ENCODE assay signal across 10 mouse cellular contexts in genomic region chr9:49757986-49758385, GRCm38 (mm10). TPM values are rescaled to one million over a fixed set of nuclear protein-coding genes. Genes with fewer than 3 reads are reported as not detected.
DNase-seq lines count a peak whose midpoint lies in the region; ATAC-seq and TF ChIP-seq lines count a peak whose summit lies in the region.
"Had no signal": no experiment of that assay in that cellular context is flagged by ENCODE, and none has a peak within 500 bp of the region (broad histone marks: within the 10 kb centered on the region; RNA-seq: fewer than 3 reads in every experiment).

No protein-coding gene starts in this region.

- no peaks in the 10 kb centered on the region for H3K36me3 ChIP-seq in forebrain, postnatal 0 days (ENCODE audit: insufficient read depth)
- H3K36me3 ChIP-seq in neural tube, embryonic 13.5 days: no peaks in the 10 kb centered on the region

- no peak for TF ChIP-seq CTCF in forebrain, postnatal 0 days (IDR thresholded peaks at IDR 0.05; ENCODE audit: low read depth)

- ATAC-seq in forebrain, postnatal 0 days: peak; percentile 23; the same call in 1 of the 2 replicates
- ATAC-seq in neural tube, embryonic 13.5 days (ENCODE audit: low read depth): peak; percentile 52; the same call in 1 of the 2 replicates
- ATAC-seq: Patski had no signal

- DNase-seq in left cerebral cortex, postnatal 4 days: peak; percentile 56
- no peak for DNase-seq in left cerebral cortex, postnatal 14 days (ENCODE audit: low spot score in 2 of 2)
- DNase-seq in cerebellum, adult 9-11 months: peak; percentile 91
- DNase-seq in forebrain, postnatal 0 days: peak; percentile 37
- DNase-seq in spleen, postnatal 36 days (ENCODE audit: low spot score in 2 of 2): no peak
- DNase-seq in layer of hippocampus, adult 11-12 months (ENCODE audit: low spot score): no peak
- no peak for DNase-seq in urinary bladder, adult 2 months (ENCODE audit: low spot score)

- H3K9me3 ChIP-seq in forebrain, postnatal 0 days (ENCODE audit: low read length): no peaks in the 10 kb centered on the region
- H3K9me3 ChIP-seq in neural tube, embryonic 13.5 days: no peaks in the 10 kb centered on the region

- H3K4me1 ChIP-seq in forebrain, postnatal 0 days (ENCODE audit: insufficient read depth): 0 out of 2 replicates have a peak, but pooled peaks cover 13% of the 10 kb centered on the region
- peaks cover 75% of the 10 kb centered on the region for H3K4me1 ChIP-seq in neural tube, embryonic 13.5 days (replicated peaks)

- WGBS in forebrain, postnatal 0 days: 22% methylated on average over 12 of the region's 12 CpGs
- 27% methylated on average over 12 of the region's 12 CpGs for WGBS in neural tube, embryonic 13.5 days

- no peaks in the 10 kb centered on the region for H3K27me3 ChIP-seq in forebrain, postnatal 0 days (ENCODE audit: insufficient read depth, low read length)
- no peaks in the 10 kb centered on the region for H3K27me3 ChIP-seq in neural tube, embryonic 13.5 days
- H3K27me3 ChIP-seq: Patski had no signal

- intact Hi-C loops in left cerebral cortex, postnatal 4 days (cut with DNase I): no loop called here
- intact Hi-C loops in left cerebral cortex, postnatal 14 days (cut with DNase I): no loop called here

- H3K27ac ChIP-seq in forebrain, postnatal 0 days (ENCODE audit: low read depth, low read length): peak overlapping the region; percentile 60
- peak overlapping the region; percentile 86 for H3K27ac ChIP-seq in neural tube, embryonic 13.5 days (replicated peaks)
- H3K27ac ChIP-seq: liver, embryonic 14.5 days had no signal

- H3K4me2 ChIP-seq in forebrain, postnatal 0 days (ENCODE audit: low read depth): peak overlapping the region; percentile 26
- H3K4me2 ChIP-seq in neural tube, embryonic 13.5 days: peak overlapping the region; percentile 31

- H3K9ac ChIP-seq in forebrain, postnatal 0 days: no peak overlapping the region; the same call in 1 of the 2 replicates
- no peak overlapping the region; the same call in 1 of the 2 replicates for H3K9ac ChIP-seq in neural tube, embryonic 13.5 days
- H3K9ac ChIP-seq: liver, embryonic 14.5 days had no signal

- H3K4me3 ChIP-seq in forebrain, postnatal 0 days (ENCODE audit: low read depth, low read length): no peak overlapping the region
- no peak overlapping the region for H3K4me3 ChIP-seq in neural tube, embryonic 13.5 days

RNA-seq across cellular contexts. Expression of gene Ncam1, which starts 40.7 kb away (rescaled TPM):
- total RNA-seq in left cerebral cortex, postnatal 4 days (2021): 1,000 to 10,000 TPM; 1,041 to 1,075 TPM
- 100 to 1,000 TPM; 437 to 463 TPM for total RNA-seq in left cerebral cortex, postnatal 14 days (2021)
- 401 and 517 TPM in 2 replicates for total RNA-seq in forebrain, postnatal 0 days (2014; rRNA removed)
- 412 and 524 TPM in 2 replicates for polyA plus RNA-seq in forebrain, postnatal 0 days (2015; fragmentation: Nextera tagmentation; extraction: Ambion mirVana)
- 450 and 454 TPM in 2 replicates for polyA plus RNA-seq in neural tube, embryonic 13.5 days (2015; fragmentation: Nextera tagmentation; extraction: Ambion mirVana)
- 11.0 and 24.1 TPM in 2 replicates for polyA plus RNA-seq in urinary bladder, adult 2 months (2012; rRNA removed)

Comparison
In these comparisons a context has a peak if more than half of its experiments do, and no peak if none do; other contexts are left out.
1. DNase-seq: peak in left cerebral cortex, postnatal 4 days (single experiment), cerebellum, adult 9-11 months (single experiment) and forebrain, postnatal 0 days (single experiment); none in left cerebral cortex, postnatal 14 days (0 of 2), spleen, postnatal 36 days (0 of 2), layer of hippocampus, adult 11-12 months (single experiment) and urinary bladder, adult 2 months (single experiment).